Mouse (Mus musculus) stomach, postnatal 0 days (tissue): ENCODE data around the gene Lpin2.

Source experiments
- CTCF ChIP-seq: IDR thresholded peaks from 2 replicates; pipeline ENCODE4 v1.5.1; 2016; ENCODE audit warnings: antibody characterized with exemption, low read depth, mild to moderate bottlenecking, moderate library complexity
- EP300 ChIP-seq: optimal IDR thresholded peaks from 2 replicates; pipeline ENCODE3; 2016; ENCODE audit warnings: antibody characterized with exemption

DNA sequence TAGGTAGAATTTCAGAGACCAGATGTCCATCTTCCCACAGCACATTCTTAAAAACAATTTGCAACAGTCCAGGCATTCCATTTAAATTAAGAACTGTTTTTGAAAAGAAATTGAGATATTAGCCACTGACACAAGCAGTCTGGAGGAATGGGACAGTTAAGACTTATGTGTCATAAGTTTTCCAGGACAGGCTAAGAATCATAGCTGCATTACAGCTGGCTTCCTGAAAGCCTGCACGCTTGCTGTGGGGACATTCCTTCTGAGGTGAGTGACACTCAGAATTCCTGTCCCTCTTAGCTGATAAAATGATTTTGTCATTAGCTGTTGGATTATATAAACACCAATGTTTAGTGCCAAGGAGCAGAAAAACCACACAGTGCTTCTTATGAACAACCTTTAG is 12.7 kb upstream of the Lpin2 start:
- TF ChIP-seq CTCF (no peak), EP300 (no peak)
